Mouse (Mus musculus) heart, adult 2 months (tissue): Measurements from ENCODE around the gene Mfsd12. TPM values are rescaled to one million over a fixed set of nuclear protein-coding genes. Genes with fewer than 3 reads are reported as not detected.

Experiments
- DNase-seq, 2 experiments: peaks; one replicate each; pipeline ENCODE4 v3.0.0; 2021
- H3K27ac ChIP-seq: fragments of 200-600 bp; 2 replicates; pipeline ENCODE4 v1.8.1; 2022
- H3K27me3 ChIP-seq: fragments of 200-500 bp; 2 replicates; pipeline ENCODE4 v1.6.1; 2012; ENCODE audit warnings: mild to moderate bottlenecking, low read length, inconsistent platforms, mixed read lengths; ENCODE audit not compliant: control insufficient read depth, insufficient read depth
- H3K36me3 ChIP-seq: fragments of 200-500 bp; 2 replicates; pipeline ENCODE4 v1.6.1; 2012; ENCODE audit warnings: low read length, inconsistent platforms; ENCODE audit not compliant: control insufficient read depth, insufficient read depth
- H3K4me1 ChIP-seq: fragments of 200-500 bp; 2 replicates; pipeline ENCODE4 v1.6.1; 2011; ENCODE audit warnings: low read length; ENCODE audit not compliant: control insufficient read depth, insufficient read depth
- H3K4me3 ChIP-seq: fragments of 200-600 bp; 2 replicates; pipeline ENCODE4 v1.8.1; 2022
- H3K79me2 ChIP-seq: fragments of 200-500 bp; replicated peaks from 2 replicates; pipeline ENCODE4 v1.6.1; 2012; ENCODE audit warnings: mild to moderate bottlenecking, inconsistent platforms, low read length, moderate library complexity, mixed read lengths; ENCODE audit not compliant: control insufficient read depth, insufficient read depth
- H3K9ac ChIP-seq: fragments of 200-500 bp; 2 replicates; pipeline ENCODE4 v1.6.1; 2012; ENCODE audit warnings: low read depth, mild to moderate bottlenecking, control low read depth, inconsistent platforms, low read length, mixed read lengths
- CTCF ChIP-seq: fragments of 200-600 bp; IDR thresholded peaks from 2 replicates; pipeline ENCODE4 v1.8.1; 2022; ENCODE audit warnings: antibody characterized with exemption, mild to moderate bottlenecking, moderate library complexity
- EP300 ChIP-seq: fragments of 200-500 bp; IDR thresholded peaks from 2 replicates; pipeline ENCODE4 v1.6.1; 2011; ENCODE audit warnings: low read depth, low read length, control low read depth; ENCODE audit not compliant: insufficient read depth
- POLR2A ChIP-seq: fragments of 200-500 bp; IDR thresholded peaks from 2 replicates; pipeline ENCODE4 v1.6.1; 2011; ENCODE audit warnings: mild to moderate bottlenecking, low read depth, low read length, control low read depth; ENCODE audit not compliant: insufficient read depth
- WGBS: fragments of 180-500 bp; shearing (Covaris S2); methylation state at CpG from one replicate; pipeline ENCODE4 v1.1.7; 2018; 5-methylcytosine and 5-hydroxymethylcytosine counted together
- intact Hi-C: fragments of 180-260 bp; cut with DNase I; formaldehyde crosslinking; loops from one replicate; pipeline ENCODE4 v1.15.1; 2025
- long read RNA-seq: library from polyadenylated mRNA; stranded (forward); transcript quantifications from one replicate; pipeline ENCODE4 v2.0.0, GENCODE M21; 2021
- polyA plus RNA-seq: library from polyadenylated mRNA; depleted of rRNA; stranded (reverse); fragments of >200 nt; gene quantifications from 2 replicates; pipeline ENCODE4 v1.2.3, GENCODE M21; 2012; rRNA removed
- total RNA-seq, 2 experiments: library from RNA; stranded (reverse); gene quantifications; 2 replicates each; pipeline ENCODE4 v1.2.3; 2021

The Mfsd12 gene
- 10 to 100 TPM; 10.6 to 11.1 TPM for total RNA-seq
- polyA plus RNA-seq, result 9.6 and 10.5 TPM in 2 replicates
- long read RNA-seq, transcript Mfsd12-201 (10 exons, 3,971 nt), result major isoform, 12 of 16 reads
- long read RNA-seq, partial matches to known transcripts, result 0 of 16 reads
- long read RNA-seq, other reads (novel, unspliced or antisense), result 4 of 16 reads

- Histone ChIP-seq H3K4me1 (peaks cover 6% of the 10 kb centered on the region), H3K9ac (peak within 1 kb of the TSS; percentile 94), H3K36me3 (no peaks in the 10 kb centered on the region), H3K27me3 (no peaks in the 10 kb centered on the region), H3K4me3 (peak within 1 kb of the TSS; percentile 69), H3K79me2 (no peaks in the 10 kb centered on the region), H3K27ac (peak within 1 kb of the TSS; percentile 82)
- 2% methylated on average over 79 of the region's 79 CpGs for WGBS
- intact Hi-C loops, result no loop called here
- TF ChIP-seq POLR2A (peak; percentile 58; the same call in 1 of the 2 replicates), CTCF (no peak), EP300 (0 out of 2 replicates have a peak, but pooled peaks have one; percentile 0)
- DNase-seq, result peak; percentile 93 to 95
These were observed at the start of gene Mfsd12 for GRCm38 (mm10) chr10:81356991-81357844. Gene Mfsd12, plus strand, starts transcription at chr10:81357491.

- WGBS, result 83% methylated on average over 5 of the region's 5 CpGs
- intact Hi-C loops, result no loop called here
- no peaks in the 10 kb centered on the region for H3K36me3 ChIP-seq
These were observed 47.7 kb upstream of the Mfsd12 start for GRCm38 (mm10) chr10:81309571-81309970.

GRCm38 (mm10) chr10:81313581-81313980 is 43.7 kb upstream of the Mfsd12 start:
- Histone ChIP-seq H3K36me3 (no peaks in the 10 kb centered on the region), H3K27ac (no peak overlapping the region), H3K79me2 (no peaks in the 10 kb centered on the region), H3K4me1 (no peaks in the 10 kb centered on the region), H3K9ac (no peak overlapping the region), H3K4me3 (no peak overlapping the region), H3K27me3 (no peaks in the 10 kb centered on the region)
- intact Hi-C loops, result no loop called here
- no peak for DNase-seq
- TF ChIP-seq POLR2A (no peak), EP300 (no peak), CTCF (no peak)
- 90% methylated on average over 13 of the region's 13 CpGs for WGBS

More at GRCm38 (mm10) chr10:81309571-81309970, 47.7 kb upstream of the Mfsd12 start:
- TF ChIP-seq CTCF (no peak), POLR2A (no peak), EP300 (no peak)
- H3K27ac ChIP-seq, result no peak overlapping the region
- DNase-seq, result no peak
- H3K27me3 ChIP-seq, result no peaks in the 10 kb centered on the region
- no peak overlapping the region for H3K4me3 ChIP-seq
- peaks cover under 1% of the 10 kb centered on the region for H3K4me1 ChIP-seq
- H3K9ac ChIP-seq, result no peak overlapping the region
- no peaks in the 10 kb centered on the region; the same call in 1 of the 2 replicates for H3K79me2 ChIP-seq

- intact Hi-C loops, result no loop called here
- Histone ChIP-seq H3K9ac (no peak overlapping the region), H3K4me3 (no peak overlapping the region), H3K36me3 (no peaks in the 10 kb centered on the region), H3K27ac (no peak overlapping the region), H3K79me2 (no peaks in the 10 kb centered on the region), H3K4me1 (no peaks in the 10 kb centered on the region), H3K27me3 (no peaks in the 10 kb centered on the region)
- no peak for DNase-seq
- WGBS, result 75% methylated on average over 7 of the region's 7 CpGs
- TF ChIP-seq CTCF (no peak), EP300 (no peak), POLR2A (no peak)
These were observed 43.1 kb upstream of the Mfsd12 start for GRCm38 (mm10) chr10:81314201-81314600.

GRCm38 (mm10) chr10:81315587-81315986 is 41.7 kb upstream of the Mfsd12 start:
- Histone ChIP-seq H3K79me2 (no peaks in the 10 kb centered on the region), H3K4me3 (no peak overlapping the region), H3K36me3 (no peaks in the 10 kb centered on the region), H3K27me3 (no peaks in the 10 kb centered on the region), H3K27ac (no peak overlapping the region), H3K4me1 (peaks cover 5% of the 10 kb centered on the region), H3K9ac (no peak overlapping the region)
- DNase-seq, result no peak
- TF ChIP-seq POLR2A (no peak), CTCF (no peak), EP300 (no peak)
- intact Hi-C loops, result no loop called here
- 89% methylated on average over 16 of the region's 16 CpGs for WGBS
